Mouse (Mus musculus) granulocyte monocyte progenitor cell, adult 5-6 weeks (primary cell): ENCODE data around the gene Cacna2d4. TPM values are rescaled to one million over a fixed set of nuclear protein-coding genes. Genes with fewer than 3 reads are reported as not detected.

Experiments used
- ATAC-seq: replicated peaks from 2 replicates; pipeline ENCODE4 v1.8.0; 2016; ENCODE audit warnings: mild to moderate bottlenecking, moderate TSS enrichment, inconsistent platforms; ENCODE audit not compliant: poor library complexity, severe bottlenecking
- total RNA-seq, 2 experiments: library from RNA; stranded (forward) in 1 of 2; stranded (reverse) in 1 of 2; fragments of 200-712, 200-1000 nt in 1 of 2; fragments of >200 nt in 1 of 2; fragmentation: Nextera tagmentation in 1 of 2; gene quantifications; 2 replicates each; pipeline ENCODE4 v1.2.3; 2014 to 2017

Cacna2d4 gene
- total RNA-seq, 2 experiments from 2014 or later, result 0.10 TPM; not detected in 1

GRCm38 (mm10) chr6:119219237-119219870 is 17.0 kb upstream of the Cacna2d4 start:
- no peak for ATAC-seq

GRCm38 (mm10) chr6:119220297-119220696 is 16.0 kb upstream of the Cacna2d4 start:
- peak; percentile 91 for ATAC-seq

GRCm38 (mm10) chr6:119224451-119225195 is 11.7 kb upstream of the Cacna2d4 start:
- ATAC-seq, result no peak

GRCm38 (mm10) chr6:119225226-119225625 is 11.1 kb upstream of the Cacna2d4 start:
- no peak for ATAC-seq

- no peak for ATAC-seq
Observed at GRCm38 (mm10) chr6:119225731-119226130, 10.6 kb upstream of the Cacna2d4 start.

- no peak for ATAC-seq
Observed at GRCm38 (mm10) chr6:119227001-119227400, 9.3 kb upstream of the Cacna2d4 start.

- no peak for ATAC-seq
Observed at GRCm38 (mm10) chr6:119228861-119229603, 7.3 kb upstream of the Cacna2d4 start.

- no peak for ATAC-seq
Observed at GRCm38 (mm10) chr6:119233066-119233465, 3.3 kb upstream of the Cacna2d4 start.

GRCm38 (mm10) chr6:119235441-119235840 is 885 bp upstream of the Cacna2d4 start:
- ATAC-seq, result no peak

- ATAC-seq, result no peak
Observed at GRCm38 (mm10) chr6:119237427-119237989, 1.2 kb downstream of the Cacna2d4 start.

- no peak for ATAC-seq
Observed at GRCm38 (mm10) chr6:119239341-119240005, 3.1 kb downstream of the Cacna2d4 start.

- ATAC-seq, result no peak
Observed at GRCm38 (mm10) chr6:119240256-119240655, 3.9 kb downstream of the Cacna2d4 start.

GRCm38 (mm10) chr6:119240871-119241705 is 4.8 kb downstream of the Cacna2d4 start:
- no peak for ATAC-seq

- ATAC-seq, result no peak
Observed at GRCm38 (mm10) chr6:119246082-119246481, 9.8 kb downstream of the Cacna2d4 start.

- no peak for ATAC-seq
Observed at GRCm38 (mm10) chr6:119248578-119248977, 12.3 kb downstream of the Cacna2d4 start.

GRCm38 (mm10) chr6:119249726-119250125 is 13.4 kb downstream of the Cacna2d4 start:
- ATAC-seq, result no peak

- ATAC-seq, result no peak
Observed at GRCm38 (mm10) chr6:119251704-119252103, 15.4 kb downstream of the Cacna2d4 start.

GRCm38 (mm10) chr6:119276713-119277112 is 40.4 kb downstream of the Cacna2d4 start:
- no peak for ATAC-seq

GRCm38 (mm10) chr6:119280761-119281160 is 44.4 kb downstream of the Cacna2d4 start:
- no peak for ATAC-seq
